Mouse (Mus musculus) small intestine, adult 2 months (tissue): ENCODE measurements around the gene Nf1.

Source experiments
- CTCF ChIP-seq: fragments of 200-500 bp; IDR thresholded peaks from 2 replicates; pipeline ENCODE4 v1.5.1; 2012; ENCODE audit warnings: low read depth, mild to moderate bottlenecking, control low read depth, inconsistent platforms, low read length, moderate library complexity, mixed read lengths; ENCODE audit not compliant: insufficient replicate concordance, insufficient read length; ENCODE audit errors: extremely low read depth
- POLR2A ChIP-seq: fragments of 200-500 bp; IDR thresholded peaks from 2 replicates; pipeline ENCODE4 v1.6.1; 2012; ENCODE audit warnings: low read depth, mild to moderate bottlenecking, control low read depth, inconsistent platforms, low read length, moderate library complexity

DNA sequence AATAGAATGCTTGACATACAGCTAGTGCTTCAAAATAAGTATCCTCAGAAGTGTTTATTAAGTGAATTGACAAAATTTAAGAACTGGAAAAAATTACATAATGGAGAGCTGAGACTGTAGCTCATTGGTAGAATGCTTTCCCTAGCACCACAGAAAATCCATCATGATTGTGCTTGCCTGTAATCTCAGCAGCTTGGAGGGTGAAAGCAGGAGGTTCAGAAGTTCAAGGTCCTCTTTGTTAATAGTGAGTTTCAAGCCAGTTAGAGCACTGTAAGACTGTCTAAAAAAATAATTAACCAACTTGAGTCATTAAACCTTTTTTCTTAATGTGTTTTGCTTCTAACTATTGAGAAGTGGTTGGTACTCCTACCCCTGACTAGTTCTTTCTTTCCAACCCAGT lies 108.9 kb downstream of the Nf1 start:
- TF ChIP-seq CTCF (no peak), POLR2A (no peak)
